Mouse (Mus musculus): ENCODE data around the gene Yap1. TPM values are rescaled to one million over a fixed set of nuclear protein-coding genes. Genes with fewer than 3 reads are reported as not detected.
"Not testable (repeated sequence)": the region's sequence is repeated elsewhere in the genome, so short reads cannot be mapped to it uniquely, and the experiment has no call there.

Yap1 gene
- total RNA-seq, 2 experiments from 2014 or later = 15.7 to 16.3 TPM

DNA sequence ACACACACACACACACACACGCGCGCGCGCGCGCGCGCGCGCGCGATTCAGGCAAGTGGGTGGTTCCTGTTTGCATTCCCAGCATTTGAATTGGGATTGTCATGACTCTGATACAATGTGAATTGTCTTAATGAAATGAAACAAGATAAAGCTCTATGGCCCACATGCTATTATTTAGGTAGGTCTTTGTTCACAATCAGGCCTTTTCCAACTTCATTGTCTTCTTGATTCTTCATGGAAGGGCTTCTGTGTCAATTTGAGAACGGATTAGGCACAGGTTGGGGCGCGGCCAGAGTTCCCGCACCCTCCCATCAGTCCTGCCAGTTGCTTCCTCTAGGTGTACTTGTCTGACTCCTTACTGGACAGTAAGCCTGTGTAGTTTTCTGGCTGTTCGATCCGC, 90.4 kb downstream of the Yap1 start:
- no peak for DNase-seq

DNA sequence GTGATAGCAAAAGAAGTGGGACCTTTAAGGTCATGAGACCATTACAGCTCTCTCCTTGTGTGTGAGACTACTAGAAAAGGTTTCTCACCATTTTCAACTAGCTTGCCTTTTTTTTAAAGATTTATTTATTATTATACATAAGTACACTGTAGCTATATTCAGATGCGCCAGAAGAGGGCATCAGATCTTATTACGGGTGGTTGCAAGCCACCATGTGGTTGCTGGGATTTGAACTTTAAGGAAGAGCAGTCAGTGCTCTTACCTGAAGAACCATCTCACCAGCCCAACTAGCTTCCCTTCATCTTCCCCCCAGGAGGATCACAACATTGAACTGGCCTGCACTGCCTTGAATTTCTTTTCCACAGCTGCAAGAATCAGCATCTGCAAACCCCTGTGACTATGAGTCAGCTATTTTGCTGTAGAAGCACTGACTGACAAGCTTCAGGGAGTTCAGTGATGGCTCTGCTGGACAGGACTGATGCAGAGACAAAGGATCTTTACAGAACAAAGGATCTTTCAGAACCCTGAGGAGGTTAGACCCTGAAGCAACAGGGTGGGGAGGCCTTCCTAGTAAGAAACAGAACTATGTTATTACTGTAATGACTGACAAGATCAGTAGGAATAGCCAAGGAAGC, 96.9 kb downstream of the Yap1 start:
- no peak for DNase-seq

- no peak for DNase-seq
These were observed 97.8 kb downstream of the Yap1 start for GRCm38 (mm10) chr9:7906564-7906963.

DNA sequence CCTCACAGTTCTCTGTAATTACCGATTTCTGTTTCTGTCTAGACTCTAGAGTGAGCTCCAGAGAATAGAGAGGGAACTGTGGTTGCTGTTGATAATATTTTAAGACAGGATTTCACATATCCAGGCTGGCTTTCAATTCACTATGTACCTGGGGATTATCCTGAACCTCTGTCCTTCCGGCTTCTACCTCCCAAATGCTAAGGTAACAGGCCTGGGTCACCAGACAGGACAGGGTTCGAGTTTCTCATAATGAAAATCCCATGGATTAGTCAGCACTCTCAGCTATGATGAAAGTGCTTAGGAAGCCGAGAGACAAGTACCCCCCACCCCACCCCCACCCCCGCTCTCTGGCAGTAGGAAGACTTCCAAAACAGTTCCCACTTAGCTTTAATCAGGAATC, 100.6 kb downstream of the Yap1 start:
- no peak for DNase-seq

GRCm38 (mm10) chr9:7903262-7903661, 101.1 kb downstream of the Yap1 start:
- no peak for DNase-seq

GRCm38 (mm10) chr9:7902311-7902710, 102.1 kb downstream of the Yap1 start:
- DNase-seq = no peak

DNA sequence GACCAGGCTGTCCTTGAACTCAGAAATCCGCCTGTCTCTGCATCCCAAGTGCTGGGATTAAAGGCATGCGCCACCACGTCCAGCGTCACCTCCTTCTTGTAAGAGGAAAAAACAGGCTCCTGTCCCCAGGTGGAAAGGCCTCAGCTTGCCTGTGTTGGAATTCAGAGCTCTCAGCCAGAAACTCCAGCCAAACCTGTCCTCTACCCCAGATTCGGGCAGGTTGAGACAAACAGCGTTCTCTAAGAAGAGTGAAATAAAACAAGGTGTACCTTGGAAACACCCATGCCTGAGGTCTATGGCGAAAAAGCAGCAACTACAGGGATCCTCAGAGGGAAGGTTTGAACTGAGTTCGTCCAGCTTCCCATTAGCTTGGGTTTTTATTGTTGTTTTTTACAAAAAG, 103.4 kb downstream of the Yap1 start:
- no peak for DNase-seq

- DNase-seq = peak; percentile 33 to 58
These were observed 106.9 kb downstream of the Yap1 start for GRCm38 (mm10) chr9:7897502-7897901.

GRCm38 (mm10) chr9:7891796-7892195, 112.6 kb downstream of the Yap1 start:
- DNase-seq = not testable (repeated sequence)

DNA sequence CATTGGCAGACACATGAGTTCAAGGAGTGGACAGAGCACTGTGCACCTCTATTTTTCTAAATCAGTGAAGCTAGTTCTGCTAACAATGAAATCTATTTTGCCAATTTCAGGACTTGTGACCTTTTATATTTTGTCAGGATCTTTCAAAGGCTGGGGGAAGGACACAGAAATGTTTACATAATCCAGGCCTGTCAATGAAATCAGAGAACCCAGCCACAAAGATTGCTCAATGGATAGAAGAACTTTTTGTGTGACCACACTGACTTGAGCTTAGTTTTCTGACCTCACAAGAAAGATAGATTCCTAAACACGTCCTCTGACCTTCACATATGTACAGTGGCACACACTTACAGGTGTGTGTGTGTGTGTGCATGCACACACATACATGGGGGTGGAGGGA, 113.2 kb downstream of the Yap1 start:
- no peak for DNase-seq

DNA sequence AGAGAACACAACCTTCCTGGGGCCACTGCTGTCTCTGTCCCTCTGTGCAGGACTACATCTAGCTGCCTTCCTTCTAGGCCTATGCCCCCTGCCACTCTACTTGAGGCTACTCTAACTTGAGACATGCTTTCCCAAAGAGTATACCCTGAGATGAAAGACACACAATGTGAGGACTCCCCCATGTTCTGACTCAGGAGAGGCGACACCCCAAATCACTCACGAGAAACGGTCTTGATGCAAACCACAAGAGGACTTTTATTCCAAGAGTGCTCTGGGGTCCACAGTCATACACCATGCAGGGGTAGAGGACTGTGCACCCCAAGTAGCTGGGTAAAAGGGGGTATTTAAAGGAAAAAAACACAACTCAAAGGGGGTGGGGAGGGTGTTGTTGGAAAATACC, 120.0 kb downstream of the Yap1 start:
- DNase-seq = no peak

DNA sequence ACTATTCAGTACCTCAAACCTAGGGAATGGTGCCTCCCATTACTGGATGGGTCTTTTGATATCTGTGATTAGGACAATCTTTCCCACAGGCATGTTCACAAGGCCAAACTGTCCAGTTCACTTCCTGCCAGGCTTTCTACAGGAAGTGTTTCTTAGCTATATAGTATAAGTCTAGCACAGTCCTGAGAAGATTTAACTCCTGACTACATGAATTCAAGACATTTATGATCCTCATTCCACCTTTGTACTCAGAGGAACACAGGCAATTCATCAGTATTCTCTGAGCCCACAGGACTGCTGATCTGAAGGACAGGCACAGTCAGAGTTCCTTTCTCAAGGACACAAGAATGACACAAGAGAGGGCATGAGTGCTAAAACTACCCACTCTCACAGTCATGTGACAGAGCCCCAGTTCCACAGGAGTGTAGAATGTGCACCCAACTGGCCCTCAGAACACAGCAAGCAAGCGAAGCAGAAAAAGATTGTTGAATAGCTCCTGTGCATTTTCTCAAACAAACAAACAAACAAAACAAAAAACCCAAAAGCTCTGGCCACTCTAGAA, 122.0 kb downstream of the Yap1 start:
- no peak for DNase-seq

Other genes with a start within 250 kb of the Yap1 start
- gene Tmem123, start 240.6 kb downstream of the Yap1 start, total RNA-seq (2021) = 10 to 100 TPM; 11.7 to 13.8 TPM
- gene Birc2, start 167.5 kb downstream of the Yap1 start, total RNA-seq (2021) = 10 to 100 TPM; 35.1 to 38.9 TPM
- gene Birc3, start 131.4 kb downstream of the Yap1 start, total RNA-seq (2021) = 1 to 10 TPM; 1.4 to 3.2 TPM
- gene Cfap300, start 38.2 kb upstream of the Yap1 start, total RNA-seq (2021) = 10 to 100 TPM; 10.1 to 11.9 TPM
- gene Cep126, start 129.7 kb upstream of the Yap1 start, total RNA-seq (2021) = 10 to 100 TPM; 17.8 to 17.9 TPM